Mouse (Mus musculus) testis, postnatal 14 days (tissue): Measurements from ENCODE around the gene Zfp771.

Experiments used
- DNase-seq: peaks from one replicate; pipeline ENCODE4 v3.0.0; 2021; ENCODE audit warnings: low spot score

The Zfp771 gene

GRCm38 (mm10) chr7:127243870-127244657, at the start of gene Zfp771:
Gene Zfp771 (plus strand): TSS chr7:127244274.
- peak; percentile 95 for DNase-seq

- DNase-seq: no peak
These were observed 49.4 kb upstream of the Zfp771 start for GRCm38 (mm10) chr7:127194633-127195029.

- DNase-seq: peak; percentile 96
These were observed 48.4 kb upstream of the Zfp771 start, which contains the start of gene Cd2bp2 for GRCm38 (mm10) chr7:127195544-127196295. Gene Cd2bp2 (minus strand): TSS chr7:127196050.

- DNase-seq: no peak
These were observed 47.6 kb upstream of the Zfp771 start for GRCm38 (mm10) chr7:127196484-127196883.

- DNase-seq: no peak
These were observed 37.5 kb upstream of the Zfp771 start for GRCm38 (mm10) chr7:127206606-127207005.

GRCm38 (mm10) chr7:127207374-127208294, 36.4 kb upstream of the Zfp771 start:
- peak; percentile 58 for DNase-seq

- no peak for DNase-seq
These were observed 35.9 kb upstream of the Zfp771 start, which contains the start of gene Tbc1d10b for GRCm38 (mm10) chr7:127208295-127208552. Gene Tbc1d10b (minus strand): TSS chr7:127208468.

GRCm38 (mm10) chr7:127208553-127209438, 35.3 kb upstream of the Zfp771 start, which contains the start of gene Mylpf:
Gene Mylpf (plus strand): TSS chr7:127208890.
- DNase-seq: peak; percentile 93

- DNase-seq: no peak
These were observed 34.2 kb upstream of the Zfp771 start for GRCm38 (mm10) chr7:127209851-127210250.

GRCm38 (mm10) chr7:127210266-127210665, 33.8 kb upstream of the Zfp771 start:
- DNase-seq: no peak

- no peak for DNase-seq
These were observed 32.9 kb upstream of the Zfp771 start for GRCm38 (mm10) chr7:127211014-127211745.

GRCm38 (mm10) chr7:127212432-127213250, 31.4 kb upstream of the Zfp771 start:
- no peak for DNase-seq

- DNase-seq: no peak
These were observed 30.6 kb upstream of the Zfp771 start for GRCm38 (mm10) chr7:127213485-127213884.

- no peak for DNase-seq
These were observed 30.1 kb upstream of the Zfp771 start for GRCm38 (mm10) chr7:127213930-127214329.

- DNase-seq: no peak
These were observed 29.6 kb upstream of the Zfp771 start for GRCm38 (mm10) chr7:127214521-127214920.

GRCm38 (mm10) chr7:127214981-127215871, 28.8 kb upstream of the Zfp771 start:
- DNase-seq: peak; percentile 75

- DNase-seq: no peak
These were observed 27.8 kb upstream of the Zfp771 start for GRCm38 (mm10) chr7:127216307-127216706.

- DNase-seq: no peak
These were observed 26.6 kb upstream of the Zfp771 start for GRCm38 (mm10) chr7:127217475-127217874.
